Mouse (Mus musculus): Measurements from ENCODE around the gene Gm45618.

Gm45618 gene

GRCm38 (mm10) chr7:142070458-142071211 is 49.9 kb downstream of the Gm45618 start:
- DNase-seq (ENCODE audit: low read depth, low spot score) = no peak

Data from brain, embryonic 18.5 days (tissue).